In genomic region chr2:145786618-145786932, GRCm38 (mm10) we compare ENCODE assay signal across 8 mouse cellular contexts.
DNase-seq lines count a peak whose midpoint lies in the region; ATAC-seq and TF ChIP-seq lines count a peak whose summit lies in the region.

No protein-coding gene starts in this region.

- H3K36me3 ChIP-seq in spleen, adult 2 months (ENCODE audit: control insufficient read depth, insufficient read depth, low read length): no peaks in the 10 kb centered on the region
- no peaks in the 10 kb centered on the region for H3K36me3 ChIP-seq in liver, embryonic 14.5 days (replicated peaks; ENCODE audit: control insufficient read depth, insufficient read depth, low read depth)

- no peaks in the 10 kb centered on the region for H3K4me1 ChIP-seq in spleen, adult 2 months (ENCODE audit: control insufficient read depth, insufficient read depth, insufficient read length)
- H3K4me1 ChIP-seq in liver, embryonic 14.5 days (replicated peaks; ENCODE audit: control insufficient read depth in 2 of 2, insufficient read depth in 2 of 2, low read length in 1 of 2): peaks cover 0 to 4% of the 10 kb centered on the region in 2 experiments; a peak in 1 of 4 replicates

- intact Hi-C loops in gastrocnemius, adult 2 months (cut with DNase I): no loop called here
- intact Hi-C loops in gastrocnemius, postnatal 36 days (cut with DNase I): no loop called here
- intact Hi-C loops in left cerebral cortex, postnatal 14 days (cut with DNase I): no loop called here

- TF ChIP-seq CTCF in gastrocnemius, adult 2 months (IDR thresholded peaks at IDR 0.05): no peak
- TF ChIP-seq CTCF in spleen, adult 2 months (IDR thresholded peaks at IDR 0.05; ENCODE audit: extremely low read depth, insufficient read depth, insufficient read length, insufficient replicate concordance): no peak
- no peak for TF ChIP-seq CTCF in liver, embryonic 14.5 days (IDR thresholded peaks at IDR 0.05; ENCODE audit: low read depth)

- no peak for ATAC-seq in liver, embryonic 14.5 days (ENCODE audit: insufficient read depth)

- no peak for DNase-seq in gastrocnemius, adult 2 months
- DNase-seq in gastrocnemius, postnatal 36 days: no peak
- no peak for DNase-seq in spleen, adult 2 months (ENCODE audit: low read depth in 1 of 2, low spot score in 2 of 2)
- DNase-seq in spleen, postnatal 14 days (ENCODE audit: low spot score in 2 of 2): no peak
- no peak for DNase-seq in liver, embryonic 14.5 days (ENCODE audit: low read depth in 3 of 3, low spot score in 3 of 3)
- DNase-seq in layer of hippocampus, adult 9-10 months (ENCODE audit: low spot score): no peak
- no peak for DNase-seq in left cerebral cortex, postnatal 14 days (ENCODE audit: low spot score in 2 of 2)
- no peak for DNase-seq in adrenal gland, adult 8-10 months

- H3K4me3 ChIP-seq in gastrocnemius, adult 2 months: peak overlapping the region; percentile 74
- peak overlapping the region; percentile 6; the same call in 1 of the 2 replicates for H3K4me3 ChIP-seq in spleen, adult 2 months (ENCODE audit: extremely low read depth, insufficient read depth, insufficient read length)
- H3K4me3 ChIP-seq in liver, embryonic 14.5 days (ENCODE audit: insufficient read depth in 1 of 2, low read depth in 2 of 2, low read length in 2 of 2): peak overlapping the region; percentile 11 to 17; a peak in 3 of 4 replicates

- WGBS in spleen, adult 2 months: 10% methylated on average over 3 of the region's 3 CpGs
- 4% methylated on average over 3 of the region's 3 CpGs for whole genome bisulfite sequencing in liver, embryonic 14.5 days (ENCODE audit: insufficient replicate concordance)

- H3K27ac ChIP-seq in gastrocnemius, adult 2 months: peak overlapping the region; percentile 79
- 0 out of 2 replicates have a peak overlapping the region, but pooled peaks have one; percentile 36 for H3K27ac ChIP-seq in spleen, adult 2 months (ENCODE audit: insufficient read depth, low read length)
- no peak overlapping the region for H3K27ac ChIP-seq in liver, embryonic 14.5 days

- H3K9ac ChIP-seq in liver, embryonic 14.5 days (replicated peaks): no peak overlapping the region

- no peaks in the 10 kb centered on the region for H3K9me3 ChIP-seq in liver, embryonic 14.5 days (ENCODE audit: control insufficient read depth, low read length)

- TF ChIP-seq POLR2A in spleen, adult 2 months (IDR thresholded peaks at IDR 0.05; ENCODE audit: low read depth, low read length): no peak

- H3K4me2 ChIP-seq in liver, embryonic 14.5 days (ENCODE audit: low read depth): peak overlapping the region; percentile 55

- no peaks in the 10 kb centered on the region for H3K27me3 ChIP-seq in spleen, adult 2 months (ENCODE audit: control insufficient read depth, insufficient read depth, low read length)
- H3K27me3 ChIP-seq in liver, embryonic 14.5 days (ENCODE audit: control insufficient read depth, insufficient read depth, low read length): no peaks in the 10 kb centered on the region

- no peak for TF ChIP-seq EP300 in liver, embryonic 14.5 days (IDR thresholded peaks at IDR 0.05; ENCODE audit: low read depth)

Comparison
In these comparisons a context has a peak if more than half of its experiments do, and no peak if none do; other contexts are left out.
1. H3K4me3 ChIP-seq: peak in every context shown above with its lines; median percentile 74 in gastrocnemius, adult 2 months; 14 in liver, embryonic 14.5 days; 6 in spleen, adult 2 months.